31 mouse cellular contexts compared by ENCODE assay signal in the genomic region with DNA sequence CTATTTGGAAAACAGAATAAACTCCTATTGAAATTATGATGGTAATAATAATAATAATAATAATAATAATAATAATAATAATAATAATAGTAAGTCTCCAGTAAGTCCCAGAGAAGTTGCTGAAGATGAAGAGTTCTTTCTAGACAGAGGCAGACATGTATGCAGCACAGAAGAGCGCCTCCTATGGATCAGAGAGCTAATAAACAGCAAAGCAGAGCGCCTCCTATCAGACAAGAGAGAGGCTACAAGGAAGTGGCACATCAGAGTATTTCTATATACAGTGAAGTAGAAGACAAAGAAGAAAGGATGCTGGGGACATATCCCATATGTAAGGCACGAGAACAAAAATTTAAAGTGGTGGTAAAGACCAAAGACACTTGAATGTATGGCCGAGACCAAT.
DNase-seq lines count a peak whose midpoint lies in the region; ATAC-seq and TF ChIP-seq lines count a peak whose summit lies in the region.
"Had no signal": no experiment of that assay in that cellular context is flagged by ENCODE, and none has a peak within 500 bp of the region (broad histone marks: within the 10 kb centered on the region; RNA-seq: fewer than 3 reads in every experiment).

No protein-coding gene starts in this region.

- no peaks in the 10 kb centered on the region for H3K9me3 ChIP-seq in kidney, postnatal 0 days (replicated peaks; ENCODE audit: low read length)
- no peaks in the 10 kb centered on the region for H3K9me3 ChIP-seq in kidney, embryonic 15.5 days (replicated peaks)
- H3K9me3 ChIP-seq in MEL (replicated peaks; ENCODE audit: insufficient read depth, low read length) = no peaks in the 10 kb centered on the region
- H3K9me3 ChIP-seq in intestine, postnatal 0 days (ENCODE audit: control insufficient read depth) = no peaks in the 10 kb centered on the region
- H3K9me3 ChIP-seq: embryonic facial prominence, embryonic 10.5 days; embryonic facial prominence, embryonic 15.5 days; forebrain, embryonic 13.5 days; heart, embryonic 12.5 days; hindbrain, embryonic 13.5 days; limb, embryonic 12.5 days; neural tube, embryonic 15.5 days had no signal

- TF ChIP-seq CTCF in kidney, postnatal 0 days (IDR thresholded peaks at IDR 0.05; ENCODE audit: low read depth) = peak; percentile 41; the same call in 1 of the 2 replicates
- peak in 2 of 3 experiments; percentile 5 to 60; a peak in 2 of 6 replicates for TF ChIP-seq CTCF in MEL (IDR thresholded peaks at IDR 0.05 in 2 of 3, conservative IDR thresholded peaks at IDR 0.05 in 1 of 3; ENCODE audit: control insufficient read depth in 1 of 3, insufficient read depth in 1 of 3, low read depth in 2 of 3, low read length in 3 of 3, poor library complexity in 1 of 3, severe bottlenecking in 1 of 3)
- peak; percentile 49 for TF ChIP-seq CTCF in intestine, postnatal 0 days (IDR thresholded peaks at IDR 0.05; ENCODE audit: low read depth)

- TF ChIP-seq EP300 in MEL (IDR thresholded peaks at IDR 0.05; ENCODE audit: low read depth in 1 of 2, low read length in 2 of 2) = no peak

- no peaks in the 10 kb centered on the region for H3K27me3 ChIP-seq in kidney, postnatal 0 days (ENCODE audit: insufficient read depth, low read length)
- no peaks in the 10 kb centered on the region for H3K27me3 ChIP-seq in kidney, embryonic 15.5 days
- H3K27me3 ChIP-seq in MEL (ENCODE audit: control insufficient read depth in 1 of 2, insufficient read depth in 2 of 2, low read length in 2 of 2) = no peaks in the 10 kb centered on the region
- no peaks in the 10 kb centered on the region; the same call in 1 of the 2 replicates for H3K27me3 ChIP-seq in intestine, postnatal 0 days (replicated peaks; ENCODE audit: control insufficient read depth, insufficient read depth, low read length)
- H3K27me3 ChIP-seq: embryonic facial prominence, embryonic 15.5 days; forebrain, embryonic 13.5 days; heart, embryonic 12.5 days; hindbrain, embryonic 13.5 days; limb, embryonic 12.5 days; neural tube, embryonic 15.5 days had no signal

- H3K36me3 ChIP-seq in kidney, postnatal 0 days (ENCODE audit: insufficient read depth, low read length) = no peaks in the 10 kb centered on the region
- H3K36me3 ChIP-seq in kidney, embryonic 15.5 days = peaks cover 20% of the 10 kb centered on the region
- no peaks in the 10 kb centered on the region for H3K36me3 ChIP-seq in MEL (ENCODE audit: control insufficient read depth in 1 of 2, insufficient read depth in 2 of 2, low read length in 2 of 2)
- no peaks in the 10 kb centered on the region for H3K36me3 ChIP-seq in intestine, postnatal 0 days (ENCODE audit: control insufficient read depth, insufficient read depth)
- H3K36me3 ChIP-seq: embryonic facial prominence, embryonic 15.5 days; hindbrain, embryonic 13.5 days; neural tube, embryonic 15.5 days had no signal

- no peak for DNase-seq in kidney, postnatal 0 days (ENCODE audit: low spot score)
- DNase-seq in 3T3-L1 (ENCODE audit: low read depth, low spot score) (peak; percentile 36), MEL (ENCODE audit: low read depth, low spot score) (no peak)
- DNase-seq in embryo, embryonic 9.5 days (ENCODE audit: extremely low spot score) = no peak
- DNase-seq in ovary, postnatal 36 days (ENCODE audit: low spot score) = no peak
- DNase-seq: adrenal gland, adult 2 months; adrenal gland, postnatal 36 days; cerebellum, adult 18-20 months; cerebellum, postnatal 14 days; gastrocnemius, adult 2 months; heart, adult 2 months; heart, postnatal 4 days; kidney, adult 8-10 months; kidney, postnatal 14 days; midbrain, embryonic 14.5 days; right cerebral cortex, postnatal 25 days; thymus, adult 18-20 months; thymus, postnatal 25 days had no signal

- no peak overlapping the region for H3K4me2 ChIP-seq in kidney, postnatal 0 days (ENCODE audit: low read length)
- no peak overlapping the region for H3K4me2 ChIP-seq in kidney, embryonic 15.5 days
- H3K4me2 ChIP-seq in intestine, postnatal 0 days (replicated peaks; ENCODE audit: low read depth) = no peak overlapping the region
- H3K4me2 ChIP-seq: embryonic facial prominence, embryonic 15.5 days; heart, embryonic 12.5 days; hindbrain, embryonic 13.5 days; limb, embryonic 12.5 days; neural tube, embryonic 15.5 days had no signal

- no peaks in the 10 kb centered on the region for H3K79me2 ChIP-seq in MEL (ENCODE audit: control insufficient read depth, insufficient read depth, low read length, poor library complexity)

- ATAC-seq in kidney, postnatal 0 days (replicated peaks; ENCODE audit: low FRiP score, low read depth) = no peak
- no peak for ATAC-seq in kidney, embryonic 15.5 days (replicated peaks; ENCODE audit: low FRiP score)
- ATAC-seq in intestine, postnatal 0 days = no peak
- ATAC-seq: activated CD4-positive, CD25-positive, alpha-beta regulatory T cell, adult 4 months; CD4-positive, CD25-positive, alpha-beta regulatory T cell, adult 4 months; forebrain, embryonic 13.5 days; inflammation-experienced regulatory T-cells, adult 6 months had no signal

- no peak overlapping the region for H3K9ac ChIP-seq in kidney, postnatal 0 days (ENCODE audit: low read depth, low read length)
- no peak overlapping the region for H3K9ac ChIP-seq in kidney, embryonic 15.5 days
- H3K9ac ChIP-seq in MEL (ENCODE audit: control insufficient read depth, low read depth, low read length, poor library complexity, severe bottlenecking) = no peak overlapping the region
- no peak overlapping the region for H3K9ac ChIP-seq in intestine, postnatal 0 days (ENCODE audit: low read depth, low read length)
- H3K9ac ChIP-seq: embryonic facial prominence, embryonic 15.5 days; forebrain, embryonic 13.5 days; heart, embryonic 12.5 days; hindbrain, embryonic 13.5 days; limb, embryonic 12.5 days; neural tube, embryonic 15.5 days had no signal

- no peak for TF ChIP-seq RAD21 in MEL (IDR thresholded peaks at IDR 0.05; ENCODE audit: low read depth, low read length)

- 94% methylated on average over 4 of the region's 4 CpGs for WGBS in kidney, postnatal 0 days
- WGBS in kidney, embryonic 15.5 days = 88% methylated on average over 4 of the region's 4 CpGs
- 88% methylated on average over 4 of the region's 4 CpGs for WGBS in intestine, postnatal 0 days

- H3K4me3 ChIP-seq in kidney, postnatal 0 days (replicated peaks; ENCODE audit: low read depth, low read length) = no peak overlapping the region
- H3K4me3 ChIP-seq in kidney, embryonic 15.5 days (replicated peaks) = no peak overlapping the region
- no peak overlapping the region for H3K4me3 ChIP-seq in MEL (ENCODE audit: control insufficient read depth in 1 of 2, insufficient read depth in 1 of 2, low read depth in 2 of 2, low read length in 2 of 2)
- H3K4me3 ChIP-seq in intestine, postnatal 0 days (ENCODE audit: low read depth, low read length) = no peak overlapping the region
- H3K4me3 ChIP-seq: embryonic facial prominence, embryonic 10.5 days; embryonic facial prominence, embryonic 15.5 days; forebrain, embryonic 13.5 days; gastrocnemius, adult 2 months; heart, adult 2 months; heart, embryonic 12.5 days; hindbrain, embryonic 13.5 days; left cerebral cortex, adult 2 months; limb, embryonic 12.5 days; neural tube, embryonic 15.5 days had no signal

- H3K4me1 ChIP-seq in kidney, postnatal 0 days (replicated peaks; ENCODE audit: insufficient read depth, low read length) = peaks cover 7% of the 10 kb centered on the region; the same call in 1 of the 2 replicates
- peaks cover 46% of the 10 kb centered on the region for H3K4me1 ChIP-seq in kidney, embryonic 15.5 days
- no peaks in the 10 kb centered on the region for H3K4me1 ChIP-seq in MEL (ENCODE audit: control insufficient read depth in 1 of 2, insufficient read depth in 2 of 2, low read length in 2 of 2)
- H3K4me1 ChIP-seq in intestine, postnatal 0 days (replicated peaks; ENCODE audit: control insufficient read depth, insufficient read depth, low read length) = peaks cover 3% of the 10 kb centered on the region; the same call in 1 of the 2 replicates

- no peak for TF ChIP-seq POLR2A in MEL (IDR thresholded peaks at IDR 0.05; ENCODE audit: control insufficient read depth in 1 of 2, insufficient read depth in 1 of 2, low read depth in 1 of 2, low read length in 2 of 2, poor library complexity in 1 of 2)

- H3K27ac ChIP-seq in kidney, postnatal 0 days = no peak overlapping the region
- no peak overlapping the region for H3K27ac ChIP-seq in kidney, embryonic 15.5 days
- no peak overlapping the region for H3K27ac ChIP-seq in MEL (ENCODE audit: control insufficient read depth, low read depth, low read length)
- H3K27ac ChIP-seq in intestine, postnatal 0 days (ENCODE audit: low read depth, low read length) = no peak overlapping the region
- H3K27ac ChIP-seq: embryonic facial prominence, embryonic 15.5 days; forebrain, embryonic 13.5 days; gastrocnemius, adult 2 months; heart, adult 2 months; hindbrain, embryonic 13.5 days; left cerebral cortex, adult 2 months; limb, embryonic 12.5 days; neural tube, embryonic 15.5 days had no signal

TF ChIP-seq in MEL, 35 proteins besides CTCF, POLR2A, EP300 and RAD21:
- no peak for TF ChIP-seq SMC3 (IDR thresholded peaks at IDR 0.05; ENCODE audit: low read depth, low read length)
- TF ChIP-seq BHLHE40 (IDR thresholded peaks at IDR 0.05; ENCODE audit: borderline replicate concordance, low read depth, low read length) = no peak
- no peak for TF ChIP-seq CHD2 (IDR thresholded peaks at IDR 0.05; ENCODE audit: low read length)
- TF ChIP-seq USF1 (IDR thresholded peaks at IDR 0.05; ENCODE audit: low read depth, low read length) = no peak
- TF ChIP-seq E2F4 (IDR thresholded peaks at IDR 0.05; ENCODE audit: borderline replicate concordance, low read depth, low read length) = no peak
- TF ChIP-seq MXI1 (IDR thresholded peaks at IDR 0.05; ENCODE audit: low read depth, low read length) = no peak
- no peak for TF ChIP-seq ZKSCAN1 (IDR thresholded peaks at IDR 0.05; ENCODE audit: low read depth, low read length)
- TF ChIP-seq NRF1 (IDR thresholded peaks at IDR 0.05; ENCODE audit: insufficient read depth, low read depth, low read length, poor library complexity, severe bottlenecking) = no peak
TF ChIP-seq in MEL: peak in this region for 0.
